Mouse (Mus musculus) cerebellum, adult 2 months (tissue): Measurements from ENCODE around the gene Fastk.

ENCODE experiments used
- CTCF ChIP-seq: fragments of 200-500 bp; IDR thresholded peaks from 2 replicates; pipeline ENCODE4 v1.5.1; 2011; ENCODE audit warnings: low read depth, mild to moderate bottlenecking, control low read depth, low read length, moderate library complexity, borderline replicate concordance; ENCODE audit not compliant: insufficient read depth
- POLR2A ChIP-seq: fragments of 200-500 bp; IDR thresholded peaks from 2 replicates; pipeline ENCODE4 v1.6.1; 2011; ENCODE audit warnings: low read length, control low read depth, borderline replicate concordance; ENCODE audit not compliant: insufficient read depth

- TF ChIP-seq POLR2A, result peak; percentile 75
- no peak for TF ChIP-seq CTCF
Measured at GRCm38 (mm10) chr5:24444746-24445427, at the start of gene Fastk.
